Mouse (Mus musculus): ENCODE measurements around the gene Fgfr2.
A peak's percentile ranks its signal among the peaks of the same experiment; 100 is the strongest.
"Not testable (repeated sequence)": the region's sequence is repeated elsewhere in the genome, so short reads cannot be mapped to it uniquely, and the experiment has no call there.

Gene Fgfr2

DNA sequence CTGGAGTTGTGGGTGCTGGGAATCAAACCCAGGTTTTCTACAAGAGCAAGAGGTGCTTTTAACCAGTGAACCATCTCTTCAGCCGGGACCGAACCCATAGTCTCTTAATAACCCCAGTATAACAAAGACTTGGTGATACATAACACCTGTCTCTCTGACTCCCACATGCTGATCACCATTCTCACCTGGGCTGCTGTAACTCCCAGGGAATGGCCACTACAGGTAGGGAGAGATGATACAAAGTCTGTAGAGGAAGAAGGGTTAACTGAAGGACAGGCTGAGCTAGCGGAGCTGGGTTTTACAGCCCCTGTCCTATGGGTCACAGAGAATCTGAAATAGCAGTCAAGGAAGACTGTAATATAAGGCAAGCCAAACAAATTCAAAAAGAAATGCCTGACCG lies 2580.0 kb downstream of the Fgfr2 start:
- DNase-seq (ENCODE audit: low read depth, low spot score) = no peak

DNA sequence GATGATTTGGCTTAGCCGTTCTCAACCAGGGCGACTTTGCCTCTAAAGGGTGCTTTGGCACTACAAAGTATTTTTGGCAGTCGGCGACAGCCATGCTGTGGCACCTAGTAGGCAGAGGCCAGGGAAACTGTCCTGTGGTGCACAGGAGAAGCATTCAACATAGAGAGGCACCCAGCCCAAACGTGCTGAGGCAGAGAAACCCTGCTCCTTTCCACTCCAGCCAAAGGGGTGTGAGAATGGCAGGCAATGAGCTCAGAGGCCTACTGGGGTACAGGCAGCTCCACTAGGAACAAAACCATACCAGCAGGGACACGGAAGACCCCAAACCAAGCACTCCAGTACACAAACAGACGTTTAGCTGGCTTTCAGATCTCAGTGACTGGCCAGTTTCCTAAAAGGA lies 2583.0 kb downstream of the Fgfr2 start:
- DNase-seq (ENCODE audit: low read depth, low spot score) = no peak

DNA sequence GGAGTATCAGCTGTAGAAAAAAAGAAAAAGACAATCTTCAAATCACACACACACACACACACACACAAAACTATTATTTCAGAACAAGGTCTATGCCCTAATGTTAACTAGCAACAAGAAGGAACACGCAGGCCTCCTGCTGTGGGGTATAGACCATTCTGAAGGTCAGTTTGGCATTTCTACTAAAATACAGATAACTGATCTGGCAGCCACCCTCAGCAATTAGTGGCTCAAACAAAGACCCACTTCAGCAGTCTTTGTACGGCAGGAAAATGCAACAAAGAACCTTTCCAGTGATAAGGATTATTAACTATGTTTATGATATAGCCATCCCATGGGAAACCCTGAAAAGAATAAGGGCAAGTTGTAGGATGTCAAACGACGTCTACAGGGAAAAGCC lies 2586.1 kb downstream of the Fgfr2 start:
- DNase-seq (ENCODE audit: low read depth, low spot score) = no peak

DNA sequence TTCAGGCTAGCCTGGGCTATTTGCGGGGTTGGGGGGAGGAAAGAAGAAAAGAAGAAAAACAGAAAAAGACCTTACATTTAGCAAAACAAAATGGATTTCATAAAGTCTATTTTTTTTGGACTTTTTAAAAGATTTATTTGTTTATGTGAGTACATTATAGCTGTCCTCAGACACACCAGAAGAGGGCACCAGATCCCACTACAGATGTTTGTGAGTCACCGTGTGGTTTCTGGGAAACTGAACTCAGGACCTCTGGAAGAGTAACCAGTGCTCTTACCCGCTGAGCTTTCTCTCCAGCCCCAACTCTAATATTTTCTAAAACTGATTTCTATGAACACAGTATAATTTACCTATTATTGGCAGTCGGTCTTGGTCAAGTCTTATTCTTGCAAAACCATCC lies 2588.0 kb downstream of the Fgfr2 start:
- DNase-seq (ENCODE audit: low read depth, low spot score) = peak; percentile 77

DNA sequence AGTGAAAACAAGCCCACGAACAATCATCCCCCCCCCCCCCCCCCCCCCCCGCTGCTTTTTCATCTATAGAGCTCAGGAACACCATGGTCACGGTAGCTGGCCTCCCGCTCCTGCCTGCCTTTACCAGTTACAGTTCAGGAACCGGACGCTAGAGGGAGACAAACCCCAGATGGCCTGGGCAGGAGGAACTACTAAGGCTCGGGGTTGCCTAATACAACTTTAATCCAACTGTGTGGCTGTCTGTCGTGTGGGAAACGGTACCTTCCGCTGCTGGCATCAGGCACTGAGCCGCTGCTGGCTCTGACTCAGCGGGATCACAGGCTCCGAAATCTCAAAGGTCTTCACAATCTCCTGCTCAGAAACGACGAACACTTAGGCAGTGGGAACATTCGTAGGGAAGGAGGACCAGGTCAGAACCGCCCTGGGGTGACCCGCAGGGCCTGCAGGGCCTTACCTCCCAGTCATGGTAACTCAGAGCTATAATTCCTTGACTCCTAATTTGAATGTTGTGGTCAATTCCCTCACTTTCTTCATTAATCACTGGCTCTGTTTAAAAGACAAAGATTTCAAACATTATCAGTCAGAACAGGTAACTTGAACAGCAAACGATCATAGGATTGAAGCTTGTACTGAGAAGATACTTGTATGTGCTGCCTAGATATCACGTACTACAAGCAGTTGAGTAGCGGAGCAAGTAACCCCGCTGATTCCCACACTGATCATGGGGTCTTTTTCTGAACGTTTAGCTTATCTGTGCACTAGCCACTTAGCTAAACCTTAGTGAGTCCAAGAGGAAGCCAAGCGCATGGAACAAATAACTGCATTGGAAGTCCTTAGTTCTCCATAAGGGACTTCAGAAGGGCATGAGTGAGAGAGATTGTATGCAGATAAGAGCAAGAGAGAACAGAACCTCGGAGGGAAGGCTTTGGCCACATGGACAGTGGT lies 2589.6 kb downstream of the Fgfr2 start:
- peak; percentile 95 for DNase-seq (ENCODE audit: low read depth, low spot score)

DNA sequence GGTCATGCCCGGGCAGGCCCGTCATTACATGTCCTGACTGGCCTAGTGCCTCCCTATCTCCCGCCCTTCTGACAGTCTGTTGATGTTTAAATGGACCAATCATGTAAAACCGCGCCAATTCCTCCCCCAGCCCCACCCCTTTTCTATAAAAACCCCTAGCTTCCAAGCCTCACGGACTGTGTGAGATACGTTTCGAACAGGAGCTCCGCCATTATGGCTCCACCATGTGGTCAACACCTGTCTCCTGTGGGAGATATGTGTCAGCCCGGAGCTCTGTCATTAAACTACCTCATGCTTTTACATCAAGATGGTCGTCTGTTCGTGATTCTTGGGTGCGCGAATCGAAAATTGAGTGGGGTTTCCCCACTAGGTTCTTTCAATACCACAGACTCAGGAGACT lies 2592.0 kb downstream of the Fgfr2 start:
- DNase-seq (ENCODE audit: low read depth, low spot score) = not testable (repeated sequence)

DNA sequence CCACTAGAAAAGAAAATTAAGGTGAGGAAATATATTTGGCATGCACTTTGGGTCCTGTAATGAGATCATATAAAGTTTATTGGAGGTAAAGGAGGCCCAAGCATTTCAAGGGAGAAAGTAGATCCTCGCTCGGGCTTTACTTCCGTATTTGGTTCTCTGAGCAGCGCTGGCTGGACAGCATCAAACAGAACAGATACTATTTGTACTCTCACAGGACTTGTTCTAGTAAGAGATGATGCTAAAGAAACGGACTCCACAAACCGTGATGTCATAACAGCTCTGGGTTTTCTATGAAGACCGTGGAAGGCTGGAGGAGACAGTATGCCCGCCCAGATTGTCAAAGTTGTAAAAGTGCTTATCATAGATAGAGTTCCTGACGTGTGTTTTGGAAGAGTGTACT lies 2595.8 kb downstream of the Fgfr2 start:
- no peak for DNase-seq (ENCODE audit: low read depth, low spot score)

DNA sequence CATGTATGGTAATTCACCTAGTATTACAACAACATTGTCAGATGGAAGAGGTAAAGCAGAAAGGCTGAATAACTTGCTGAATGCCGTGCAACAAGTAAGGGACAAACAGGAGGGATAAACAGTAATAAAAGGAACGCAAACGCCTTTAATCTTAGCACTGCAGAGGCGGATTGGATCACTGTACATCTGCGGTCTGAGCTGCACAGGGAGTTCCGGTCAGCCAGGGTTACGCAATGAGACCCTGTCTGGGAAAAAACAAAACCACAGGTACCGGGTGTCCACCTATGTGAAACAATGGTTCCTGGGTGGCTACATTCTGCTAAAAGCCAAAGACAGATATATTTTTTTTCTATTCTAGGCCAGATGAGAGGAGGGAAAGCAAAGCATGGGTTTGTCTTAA lies 2599.7 kb downstream of the Fgfr2 start:
- DNase-seq (ENCODE audit: low read depth, low spot score) = no peak

DNA sequence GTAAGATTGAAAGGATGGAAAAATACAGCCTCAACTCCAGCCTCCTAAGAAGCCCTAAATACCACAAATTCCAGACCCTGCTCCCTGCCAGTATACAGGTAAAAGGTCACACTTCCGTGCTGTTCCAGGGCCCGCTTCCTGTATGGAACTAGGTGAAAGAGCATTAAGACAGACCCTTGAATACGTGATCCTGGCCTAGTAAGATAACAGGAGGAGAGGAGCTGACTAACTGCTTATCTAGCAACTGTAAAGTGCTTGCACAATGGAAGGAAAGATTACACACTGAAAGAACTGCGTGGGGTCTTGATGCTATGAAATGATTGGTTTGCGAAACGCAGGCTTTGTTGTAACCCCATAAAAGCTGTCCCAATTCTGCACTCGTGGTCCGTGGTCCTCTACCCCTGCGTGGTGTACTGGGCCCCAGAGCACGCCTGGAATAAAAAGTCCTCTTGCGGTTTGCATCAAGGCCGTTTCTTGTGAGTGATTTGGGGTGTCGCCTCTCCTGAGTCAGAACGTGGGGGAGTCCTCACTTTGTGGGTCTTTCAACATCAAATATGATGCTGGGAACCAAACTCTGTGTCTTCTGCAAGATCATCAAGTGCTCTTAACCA lies 2602.2 kb downstream of the Fgfr2 start:
- DNase-seq (ENCODE audit: low read depth, low spot score) = peak; percentile 49

DNA sequence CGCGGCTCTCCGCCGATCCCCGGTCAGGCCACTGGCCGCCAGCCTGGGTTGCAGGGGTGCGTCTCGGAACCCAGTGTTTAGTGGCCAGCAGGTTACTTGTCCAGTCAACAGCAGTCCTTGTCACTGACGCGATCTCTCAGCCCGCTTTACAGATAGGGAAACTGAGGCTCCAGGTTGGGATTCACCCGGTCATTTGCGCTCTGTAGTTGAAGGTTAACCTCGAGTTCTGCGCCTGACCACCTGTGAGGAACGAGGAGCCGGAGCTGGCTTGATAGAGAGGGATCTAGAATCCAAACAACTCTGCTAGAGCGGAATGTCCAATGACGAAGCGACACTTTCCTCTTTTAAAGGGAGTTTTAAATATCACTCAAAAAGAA lies 2603.1 kb downstream of the Fgfr2 start, which contains the start of gene Ate1:
Ate1 (minus strand) TSS at position 321 of the 377 bp plus-strand sequence.
- no peak for DNase-seq (ENCODE audit: low read depth, low spot score)

DNA sequence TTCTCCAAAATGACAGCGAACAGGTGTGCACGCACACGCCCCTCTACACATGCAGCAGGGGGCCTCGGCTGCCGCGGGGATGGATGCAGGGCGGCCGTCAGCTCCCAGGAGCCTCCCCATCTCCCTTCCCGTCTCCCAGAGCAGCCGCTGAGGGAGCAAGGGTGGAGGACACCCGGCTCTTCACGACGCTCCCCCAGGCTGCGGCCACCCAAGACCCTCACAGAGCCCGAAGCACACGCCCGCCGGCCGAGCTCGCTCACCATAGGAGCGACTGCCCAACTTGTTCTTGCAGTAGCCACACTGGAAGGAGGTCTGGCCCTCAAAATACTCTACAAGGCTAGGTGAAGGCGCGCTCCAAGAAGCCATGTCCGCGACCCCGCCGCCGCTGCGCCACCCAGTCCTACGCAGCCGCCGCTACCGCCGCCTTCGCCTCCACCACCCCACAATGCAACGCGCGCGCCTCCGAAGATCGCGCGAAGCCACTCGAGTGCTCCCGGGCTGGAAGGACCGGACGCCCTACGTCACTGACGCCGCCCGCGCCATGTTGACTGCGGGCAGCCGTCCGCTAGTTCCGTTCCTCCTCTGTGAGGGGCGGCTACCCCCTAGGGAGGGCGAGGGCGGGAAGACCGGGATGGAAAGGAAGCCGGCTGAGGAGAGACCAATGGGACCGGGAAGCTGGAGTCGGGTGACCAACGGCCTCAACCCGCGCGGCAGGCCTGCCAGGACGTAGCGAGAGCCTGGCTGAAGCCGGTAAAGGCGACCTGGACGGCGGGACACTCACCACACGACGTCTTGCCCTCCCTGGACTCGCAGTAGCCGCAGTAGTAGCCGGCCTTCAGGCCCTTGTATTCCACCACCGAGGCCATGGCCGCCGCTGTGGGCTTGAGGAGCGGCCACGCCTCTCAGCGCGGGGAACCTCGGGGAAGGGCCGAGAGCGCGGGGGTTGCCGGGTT lies 2603.8 kb downstream of the Fgfr2 start:
- peak; percentile 95 for DNase-seq (ENCODE audit: low read depth, low spot score)

DNA sequence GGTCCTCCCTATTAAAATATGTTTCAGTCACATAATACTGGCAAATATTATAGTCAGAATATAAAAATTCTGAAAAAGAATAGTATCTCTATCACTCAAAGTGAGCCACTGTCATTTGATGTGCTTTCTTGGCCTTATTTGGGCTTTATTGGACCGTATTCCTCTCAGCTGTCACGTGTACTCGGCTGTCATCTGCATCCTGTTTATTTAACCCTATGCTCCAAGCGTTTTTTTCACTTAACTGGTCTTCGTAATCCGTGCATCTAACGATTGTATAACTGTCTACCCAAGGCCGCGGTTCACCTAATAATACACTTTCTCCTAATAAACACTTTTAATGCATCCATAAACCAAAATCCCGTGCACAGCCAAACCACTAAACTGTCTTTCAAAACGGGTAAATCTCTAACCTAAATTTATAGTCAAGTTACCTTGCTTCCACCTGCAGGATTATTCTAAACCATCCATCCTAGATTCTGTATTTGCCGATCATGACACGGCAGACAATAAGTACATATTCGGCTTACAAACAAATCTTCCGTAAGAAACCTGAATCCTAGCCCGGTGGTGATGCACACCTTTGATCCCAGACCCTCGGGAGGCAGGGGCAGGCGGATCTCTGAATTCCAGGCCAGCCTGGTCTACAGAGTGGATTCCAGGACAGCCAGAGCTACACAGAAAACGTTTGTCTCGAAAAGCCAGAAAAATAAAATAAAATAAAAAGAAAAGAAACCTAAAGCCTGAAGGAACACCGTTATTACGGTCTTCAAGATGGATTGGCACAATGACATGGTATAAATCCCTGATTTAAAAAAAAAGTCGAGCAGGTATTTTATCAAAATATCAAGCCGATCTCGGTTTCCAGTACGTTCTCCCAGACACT lies 2604.7 kb downstream of the Fgfr2 start:
- DNase-seq (ENCODE audit: low read depth, low spot score) = peak; percentile 6

DNA sequence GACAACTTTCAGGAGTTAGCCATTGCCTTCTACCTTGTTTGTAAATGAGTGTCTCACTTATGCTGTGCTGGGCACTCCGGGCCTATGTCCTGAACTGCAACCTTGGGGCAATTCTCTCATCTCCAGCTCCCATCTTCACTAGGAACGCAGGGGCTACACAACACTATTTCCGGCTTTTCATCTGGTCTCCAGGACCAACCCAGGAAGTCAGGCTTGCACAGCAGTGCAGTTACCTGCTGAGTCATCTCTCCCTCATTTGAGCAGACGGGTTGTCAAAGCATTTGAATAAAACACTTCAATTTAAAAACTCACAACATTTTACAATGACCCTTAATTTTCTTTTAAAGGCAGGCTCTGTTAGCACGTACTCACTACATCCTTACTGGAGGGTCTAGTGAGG lies 2612.9 kb downstream of the Fgfr2 start:
- DNase-seq (ENCODE audit: low read depth, low spot score) = no peak

DNA sequence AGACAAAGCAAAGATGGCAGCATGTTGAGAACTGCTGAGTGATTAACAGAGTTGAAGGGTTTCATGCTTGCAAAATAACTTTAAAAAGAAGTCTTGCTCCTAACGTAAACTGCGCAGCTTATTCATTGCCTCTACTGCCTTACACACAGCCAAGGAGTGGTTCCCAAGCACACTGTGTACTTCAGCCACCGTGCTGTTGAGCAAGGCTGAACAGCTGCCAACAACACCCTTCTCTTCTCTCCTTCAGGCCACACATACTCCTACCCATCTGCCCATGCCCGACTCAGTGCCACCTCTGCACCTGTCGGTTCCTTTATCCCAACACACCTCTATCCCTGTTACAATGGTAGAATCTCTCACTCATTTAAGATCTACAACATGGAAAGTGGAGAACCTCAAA lies 2620.1 kb downstream of the Fgfr2 start:
- DNase-seq (ENCODE audit: low read depth, low spot score) = no peak

DNA sequence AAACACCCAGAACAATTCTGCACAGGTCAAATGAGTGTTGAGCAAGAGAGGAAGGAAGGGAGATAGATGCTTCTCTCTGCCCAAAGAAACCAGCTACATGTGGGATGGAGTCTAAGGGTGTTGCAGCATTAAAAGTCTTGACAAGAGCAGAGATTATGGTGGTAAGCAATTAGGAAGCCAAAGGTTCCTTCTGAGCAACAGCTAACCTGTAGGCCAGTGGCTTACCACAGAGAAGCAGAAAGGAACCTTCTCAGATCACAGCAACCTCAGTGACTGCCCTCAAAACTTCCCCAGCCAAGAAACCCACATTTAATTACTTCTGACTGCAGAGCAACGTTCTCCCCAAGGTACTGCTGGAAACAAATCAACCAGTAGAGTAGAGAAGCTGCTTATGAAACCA lies 2621.7 kb downstream of the Fgfr2 start:
- DNase-seq (ENCODE audit: low read depth, low spot score) = no peak

DNA sequence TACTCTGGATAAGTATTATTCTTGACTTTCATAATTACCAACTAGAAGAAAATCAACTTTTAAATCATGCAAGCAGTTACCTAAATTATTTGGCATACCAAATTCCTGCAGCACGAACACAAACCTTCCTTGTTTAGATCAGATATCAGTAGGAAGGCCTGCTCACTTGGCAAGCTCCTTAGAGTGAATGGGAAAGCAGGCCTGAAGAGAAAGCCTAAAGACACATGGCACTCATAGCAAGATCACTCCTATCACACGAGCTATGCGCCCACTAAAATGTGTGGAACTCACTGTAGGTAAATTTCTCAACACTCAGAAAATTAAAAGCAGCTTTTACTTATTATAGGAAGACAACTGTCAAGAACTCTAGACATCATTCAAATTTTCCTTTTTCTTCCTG lies 2629.8 kb downstream of the Fgfr2 start:
- DNase-seq (ENCODE audit: low read depth, low spot score) = peak; percentile 36

DNA sequence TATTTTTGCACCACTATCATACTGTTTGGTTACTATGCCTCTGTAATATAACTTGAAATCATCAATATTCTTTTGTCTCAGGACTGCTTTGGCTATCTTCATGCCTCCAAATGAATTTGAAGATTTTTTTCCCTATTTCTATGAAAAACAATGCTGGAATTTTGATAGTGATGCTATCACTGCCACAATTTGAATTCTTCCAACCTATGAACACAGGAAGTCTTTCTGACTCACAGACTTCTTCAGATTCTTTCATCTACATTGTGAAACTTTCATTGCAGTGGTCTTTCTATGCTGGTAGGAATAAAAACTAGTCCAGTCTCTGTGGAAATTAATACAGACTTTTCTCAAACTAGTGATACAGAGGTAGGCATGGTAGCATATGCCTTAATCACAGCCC lies 2631.1 kb downstream of the Fgfr2 start:
- DNase-seq (ENCODE audit: low read depth, low spot score) = peak; percentile 56

DNA sequence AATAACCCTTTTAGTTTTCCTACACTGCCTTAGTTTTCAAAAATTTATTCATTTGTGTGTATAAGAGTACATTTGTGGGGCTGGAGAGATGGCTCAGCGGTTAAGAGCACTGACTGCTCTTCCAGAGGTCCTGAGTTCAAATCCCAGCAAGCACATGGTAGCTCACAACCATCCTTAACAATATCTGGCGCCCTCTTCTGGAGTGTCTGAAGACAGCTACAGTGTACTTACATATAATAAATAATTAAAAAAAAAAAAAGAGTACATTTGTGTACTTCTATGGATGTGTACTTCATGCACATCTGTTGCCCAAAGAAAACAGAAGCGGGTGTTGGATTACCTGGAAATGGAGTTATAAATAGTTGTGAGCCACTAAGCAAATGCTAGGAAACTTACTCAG lies 2644.1 kb downstream of the Fgfr2 start:
- not testable (repeated sequence) for DNase-seq (ENCODE audit: low read depth, low spot score)

DNA sequence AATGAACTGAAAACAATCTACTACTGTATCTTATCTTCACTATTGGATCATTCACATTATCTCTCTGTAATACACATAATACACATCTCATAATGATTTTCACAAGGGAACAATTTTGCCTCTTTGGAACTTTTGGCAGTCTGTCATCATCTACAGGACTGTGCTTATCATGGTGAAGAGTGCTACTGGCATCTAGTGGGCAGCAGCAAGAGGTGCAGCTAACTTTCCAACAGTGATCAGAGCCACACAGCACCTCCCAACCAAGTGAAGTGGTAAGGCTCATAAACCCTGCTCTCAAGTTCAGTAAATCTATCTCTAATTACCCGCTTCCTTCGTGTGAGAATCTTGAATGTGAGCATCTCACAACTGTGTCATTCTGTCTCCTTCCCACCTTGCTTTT lies 2647.2 kb downstream of the Fgfr2 start:
- DNase-seq (ENCODE audit: low read depth, low spot score) = peak; percentile 75

DNA sequence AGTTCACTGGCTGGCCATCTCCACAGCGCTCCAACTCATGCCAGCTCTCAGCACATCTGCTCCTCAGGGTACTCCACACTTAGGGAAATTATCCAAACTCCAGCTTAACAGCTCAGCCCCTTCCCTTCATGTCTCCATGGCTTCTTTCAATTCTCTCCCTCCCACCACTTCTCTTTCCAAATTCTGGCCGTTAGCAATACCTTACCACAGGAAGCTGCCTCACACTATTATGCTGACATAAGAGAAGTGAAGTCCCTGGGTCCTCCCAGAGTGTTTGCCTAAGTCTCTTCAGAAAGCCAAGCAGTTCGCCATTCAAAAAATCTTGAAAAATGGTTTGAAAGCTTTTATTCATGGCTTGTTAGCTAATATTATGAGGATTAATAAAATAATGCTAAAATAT lies 2649.3 kb downstream of the Fgfr2 start:
- DNase-seq (ENCODE audit: low read depth, low spot score) = no peak

DNA sequence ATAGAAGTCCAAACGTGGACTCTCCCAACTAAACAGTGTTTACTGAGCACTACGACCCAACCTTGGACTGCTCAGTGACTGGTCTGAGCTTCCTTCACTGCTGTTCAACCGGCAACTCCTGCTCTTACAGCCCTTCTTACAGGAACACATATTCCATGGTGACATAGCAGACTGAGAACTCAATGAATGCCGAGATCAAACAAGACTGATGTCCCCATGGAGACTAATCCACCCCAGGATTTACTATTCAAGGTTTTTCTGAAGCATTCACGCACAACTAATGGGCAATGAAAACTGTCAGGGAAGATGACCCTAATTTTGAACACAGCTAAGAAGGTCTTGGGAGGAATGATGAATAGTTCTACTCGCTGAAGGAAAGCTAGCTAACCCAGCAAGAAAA lies 2650.5 kb downstream of the Fgfr2 start:
- no peak for DNase-seq (ENCODE audit: low read depth, low spot score)
